Comparison of ENCODE assay signal across 17 mouse cellular contexts in the genomic region with DNA sequence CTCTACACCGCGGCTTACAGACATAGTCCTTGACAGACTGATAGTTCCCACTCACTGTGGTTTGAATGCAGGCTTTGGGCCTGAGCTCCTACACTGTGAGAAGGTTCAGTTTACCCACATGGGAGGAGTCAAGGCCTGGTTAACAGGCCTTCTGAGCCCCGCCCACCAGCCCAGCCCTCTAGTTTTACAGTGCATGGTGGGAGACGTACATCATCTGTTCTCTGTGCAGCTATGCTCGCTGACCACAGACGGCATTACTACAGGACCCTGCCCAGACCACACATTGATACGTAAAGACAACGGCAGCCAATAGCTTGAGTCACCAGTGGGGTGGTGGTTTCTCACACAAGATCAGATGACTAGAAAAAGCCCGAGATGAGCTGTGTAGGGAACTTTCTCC.
DNase-seq lines count a peak whose midpoint lies in the region; ATAC-seq and TF ChIP-seq lines count a peak whose summit lies in the region.
"Had no signal": no experiment of that assay in that cellular context is flagged by ENCODE, and none has a peak within 500 bp of the region (broad histone marks: within the 10 kb centered on the region; RNA-seq: fewer than 3 reads in every experiment).

No protein-coding gene starts in this region.

- H3K27ac ChIP-seq in limb, embryonic 14.5 days (replicated peaks; ENCODE audit: low read depth, low read length) = no peak overlapping the region
- no peak overlapping the region for H3K27ac ChIP-seq in limb, embryonic 10.5 days
- H3K27ac ChIP-seq in stomach, embryonic 15.5 days = no peak overlapping the region
- H3K27ac ChIP-seq: layer of hippocampus, adult 2 months; limb, embryonic 13.5 days; neural tube, embryonic 15.5 days had no signal

- no peaks in the 10 kb centered on the region for H3K4me1 ChIP-seq in limb, embryonic 14.5 days (ENCODE audit: control insufficient read depth, insufficient read depth, low read length)
- no peaks in the 10 kb centered on the region for H3K4me1 ChIP-seq in limb, embryonic 10.5 days
- H3K4me1 ChIP-seq in stomach, embryonic 15.5 days = no peaks in the 10 kb centered on the region
- H3K4me1 ChIP-seq: limb, embryonic 13.5 days; neural tube, embryonic 15.5 days had no signal

- WGBS in limb, embryonic 14.5 days = 70% methylated on average over 9 of the region's 9 CpGs
- WGBS in limb, embryonic 10.5 days = 81% methylated on average over 9 of the region's 9 CpGs
- WGBS in stomach, embryonic 15.5 days = 49% methylated on average over 9 of the region's 9 CpGs

- no peak overlapping the region for H3K4me2 ChIP-seq in limb, embryonic 14.5 days (replicated peaks; ENCODE audit: low read depth, low read length, severe bottlenecking)
- H3K4me2 ChIP-seq in stomach, embryonic 15.5 days = no peak overlapping the region
- H3K4me2 ChIP-seq: limb, embryonic 13.5 days; midbrain, embryonic 11.5 days; neural tube, embryonic 15.5 days had no signal

- no peaks in the 10 kb centered on the region for H3K36me3 ChIP-seq in limb, embryonic 14.5 days (ENCODE audit: control insufficient read depth, insufficient read depth, low read length)
- no peaks in the 10 kb centered on the region for H3K36me3 ChIP-seq in limb, embryonic 10.5 days
- H3K36me3 ChIP-seq in stomach, embryonic 15.5 days = no peaks in the 10 kb centered on the region
- H3K36me3 ChIP-seq: limb, embryonic 13.5 days; neural tube, embryonic 15.5 days had no signal

- peak; percentile 82 for DNase-seq in heart, adult 11 months
- no peak for DNase-seq in heart, postnatal 36 days
- peak; percentile 10 for DNase-seq in limb, embryonic 14.5 days (ENCODE audit: low spot score)
- no peak for DNase-seq in limb, embryonic 10.5 days (ENCODE audit: low spot score)
- DNase-seq in brain, embryonic 14.5 days (ENCODE audit: low read depth) = peak; percentile 5
- no peak for DNase-seq in adipocyte (ENCODE audit: low spot score)
- DNase-seq: adrenal gland, postnatal 10 days; cerebellum, adult 2 months; gastrocnemius, postnatal 36 days had no signal

- no peak overlapping the region for H3K4me3 ChIP-seq in limb, embryonic 14.5 days (replicated peaks; ENCODE audit: low read length)
- no peak overlapping the region for H3K4me3 ChIP-seq in limb, embryonic 10.5 days
- H3K4me3 ChIP-seq in stomach, embryonic 15.5 days (replicated peaks) = no peak overlapping the region
- H3K4me3 ChIP-seq: layer of hippocampus, adult 2 months; limb, embryonic 13.5 days; neural tube, embryonic 15.5 days had no signal

- no peak for ATAC-seq in limb, embryonic 14.5 days (ENCODE audit: low FRiP score, low read depth)
- ATAC-seq in stomach, embryonic 15.5 days (ENCODE audit: insufficient read depth, low FRiP score, low read depth) = 0 out of 2 replicates have a peak, but pooled peaks have one; percentile 47
- no peak for ATAC-seq in megakaryocyte, adult 5-6 weeks (ENCODE audit: poor library complexity, severe bottlenecking)
- ATAC-seq: Patski had no signal

- TF ChIP-seq POLR2A in limb, embryonic 14.5 days (IDR thresholded peaks at IDR 0.05; ENCODE audit: borderline replicate concordance, extremely low read depth, insufficient read depth, insufficient read length) = no peak
- no peak for TF ChIP-seq POLR2A in brain, embryonic 14.5 days (IDR thresholded peaks at IDR 0.05; ENCODE audit: borderline replicate concordance, extremely low read depth, insufficient read depth, insufficient read length, poor library complexity, severe bottlenecking)

- intact Hi-C loops in heart, postnatal 36 days (cut with DNase I) = no loop called here

- TF ChIP-seq CTCF in brain, embryonic 14.5 days (IDR thresholded peaks at IDR 0.05; ENCODE audit: borderline replicate concordance, extremely low read depth, insufficient read depth, insufficient read length) = no peak

- no peaks in the 10 kb centered on the region for H3K9me3 ChIP-seq in limb, embryonic 14.5 days (ENCODE audit: control insufficient read depth, low read length)
- H3K9me3 ChIP-seq in limb, embryonic 10.5 days (replicated peaks) = no peaks in the 10 kb centered on the region
- H3K9me3 ChIP-seq in stomach, embryonic 15.5 days = no peaks in the 10 kb centered on the region
- H3K9me3 ChIP-seq: limb, embryonic 13.5 days; neural tube, embryonic 15.5 days had no signal

- no peak overlapping the region for H3K9ac ChIP-seq in limb, embryonic 14.5 days (ENCODE audit: low read depth, low read length, severe bottlenecking)
- H3K9ac ChIP-seq in stomach, embryonic 15.5 days = no peak overlapping the region
- H3K9ac ChIP-seq: limb, embryonic 13.5 days; neural tube, embryonic 15.5 days had no signal

- H3K27me3 ChIP-seq in limb, embryonic 14.5 days (ENCODE audit: control insufficient read depth, insufficient read depth, low read length) = no peaks in the 10 kb centered on the region; the same call in 1 of the 2 replicates
- no peaks in the 10 kb centered on the region for H3K27me3 ChIP-seq in limb, embryonic 10.5 days (ENCODE audit: low read depth, poor library complexity, severe bottlenecking)
- no peaks in the 10 kb centered on the region for H3K27me3 ChIP-seq in stomach, embryonic 15.5 days (replicated peaks)
- H3K27me3 ChIP-seq: CH12.LX; limb, embryonic 13.5 days; neural tube, embryonic 15.5 days; Patski had no signal

Comparison
In these comparisons a context has a peak if more than half of its experiments do, and no peak if none do; other contexts are left out.
1. DNase-seq: peak in heart, adult 11 months (single experiment), limb, embryonic 14.5 days (single experiment) and brain, embryonic 14.5 days (single experiment); none in heart, postnatal 36 days (0 of 2), limb, embryonic 10.5 days (single experiment) and adipocyte (single experiment).